Mouse (Mus musculus) lung, postnatal 0 days (tissue): ENCODE results near the gene Golgb1.

Source experiments
- CTCF ChIP-seq: IDR thresholded peaks from 2 replicates; pipeline ENCODE4 v1.5.1; 2016; ENCODE audit warnings: antibody characterized with exemption, mild to moderate bottlenecking
- EP300 ChIP-seq: IDR thresholded peaks from 2 replicates; pipeline ENCODE4 v1.6.1; 2016; ENCODE audit warnings: antibody characterized with exemption, mild to moderate bottlenecking, control low read depth

DNA sequence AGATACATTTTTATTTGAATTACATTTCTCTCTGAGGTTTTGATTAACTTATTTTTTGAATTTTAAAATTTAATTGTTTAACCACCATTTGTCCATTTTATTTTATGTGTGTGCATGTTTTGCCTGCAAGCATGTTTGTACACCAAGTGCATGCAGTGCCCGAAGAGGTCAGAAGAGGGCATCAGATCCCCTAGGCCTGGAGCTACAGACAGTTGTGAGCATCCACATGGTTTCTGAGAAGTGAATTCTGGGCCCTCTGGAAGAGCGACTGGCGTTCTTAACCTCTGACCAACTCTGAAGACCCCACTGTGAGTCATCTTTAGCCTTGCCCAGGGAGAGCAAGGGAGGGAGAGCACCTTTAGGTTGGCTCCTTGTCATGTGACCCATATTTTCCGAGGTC, 9.9 kb downstream of the Golgb1 start:
- TF ChIP-seq EP300 (no peak), CTCF (peak; percentile 63)
